Mouse (Mus musculus) limb, embryonic 11.5 days (tissue): ENCODE data around the gene Igfbp5. TPM values are rescaled to one million over a fixed set of nuclear protein-coding genes. Genes with fewer than 3 reads are reported as not detected.

Source experiments
- ATAC-seq: fragments of 200-750 bp; cut with Nextera tagmentation; 2 replicates; pipeline ENCODE4 v1.8.0; 2017; ENCODE audit warnings: low read depth; ENCODE audit not compliant: insufficient number of reproducible peaks, low FRiP score, low TSS enrichment
- DNase-seq: peaks from one replicate; pipeline ENCODE4 v3.0.0-alpha.2; 2015; ENCODE audit warnings: low spot score
- H3K27ac ChIP-seq: fragments of 300-500 bp; sonication (generic); replicated peaks from 2 replicates; pipeline ENCODE4 v1.5.1; 2014; ENCODE audit warnings: low read depth, mild to moderate bottlenecking, low read length
- H3K27me3 ChIP-seq: fragments of 300-500 bp; sonication (generic); 2 replicates; pipeline ENCODE4 v1.6.1; 2014; ENCODE audit warnings: mild to moderate bottlenecking, low read length, mixed read lengths; ENCODE audit not compliant: control insufficient read depth, insufficient read depth
- H3K36me3 ChIP-seq: fragments of 300-500 bp; sonication (generic); 2 replicates; pipeline ENCODE4 v1.6.1; 2014; ENCODE audit warnings: mild to moderate bottlenecking, low read length, moderate library complexity, mixed read lengths; ENCODE audit not compliant: control insufficient read depth, insufficient read depth
- H3K4me1 ChIP-seq: fragments of 300-500 bp; sonication (generic); 2 replicates; pipeline ENCODE4 v1.6.1; 2014; ENCODE audit warnings: low read length, mixed read lengths; ENCODE audit not compliant: control insufficient read depth, insufficient read depth
- H3K4me2 ChIP-seq: fragments of 300-500 bp; sonication (generic); 2 replicates; pipeline ENCODE4 v1.6.1; 2014; ENCODE audit warnings: low read depth, mild to moderate bottlenecking, moderate library complexity; ENCODE audit not compliant: severe bottlenecking
- H3K4me3 ChIP-seq: fragments of 300-500 bp; sonication (generic); 2 replicates; pipeline ENCODE4 v1.5.1; 2014; ENCODE audit warnings: low read depth, low read length
- H3K9ac ChIP-seq: fragments of 300-500 bp; sonication (generic); 2 replicates; pipeline ENCODE4 v1.6.1; 2014; ENCODE audit warnings: mild to moderate bottlenecking, low read length
- H3K9me3 ChIP-seq: fragments of 300-500 bp; sonication (generic); 2 replicates; pipeline ENCODE4 v1.6.1; 2016; ENCODE audit warnings: low read length; ENCODE audit not compliant: control insufficient read depth
- WGBS: fragments of 180-500 bp; shearing (Covaris S2); extraction: QIAGEN DNeasy Blood & Tissue Kit; methylation state at CpG from one replicate; pipeline ENCODE4 v1.1.7; 2014; 5-methylcytosine and 5-hydroxymethylcytosine counted together
- polyA plus RNA-seq: library from polyadenylated mRNA; unstranded; fragments of >200 nt; fragmentation: Nextera tagmentation; extraction: Ambion mirVana; gene quantifications from 2 replicates; pipeline ENCODE4 v1.2.1, GENCODE M21; 2014

Igfbp5 gene
- polyA plus RNA-seq, 1 experiment from 2014 or later = 48.4 TPM

DNA sequence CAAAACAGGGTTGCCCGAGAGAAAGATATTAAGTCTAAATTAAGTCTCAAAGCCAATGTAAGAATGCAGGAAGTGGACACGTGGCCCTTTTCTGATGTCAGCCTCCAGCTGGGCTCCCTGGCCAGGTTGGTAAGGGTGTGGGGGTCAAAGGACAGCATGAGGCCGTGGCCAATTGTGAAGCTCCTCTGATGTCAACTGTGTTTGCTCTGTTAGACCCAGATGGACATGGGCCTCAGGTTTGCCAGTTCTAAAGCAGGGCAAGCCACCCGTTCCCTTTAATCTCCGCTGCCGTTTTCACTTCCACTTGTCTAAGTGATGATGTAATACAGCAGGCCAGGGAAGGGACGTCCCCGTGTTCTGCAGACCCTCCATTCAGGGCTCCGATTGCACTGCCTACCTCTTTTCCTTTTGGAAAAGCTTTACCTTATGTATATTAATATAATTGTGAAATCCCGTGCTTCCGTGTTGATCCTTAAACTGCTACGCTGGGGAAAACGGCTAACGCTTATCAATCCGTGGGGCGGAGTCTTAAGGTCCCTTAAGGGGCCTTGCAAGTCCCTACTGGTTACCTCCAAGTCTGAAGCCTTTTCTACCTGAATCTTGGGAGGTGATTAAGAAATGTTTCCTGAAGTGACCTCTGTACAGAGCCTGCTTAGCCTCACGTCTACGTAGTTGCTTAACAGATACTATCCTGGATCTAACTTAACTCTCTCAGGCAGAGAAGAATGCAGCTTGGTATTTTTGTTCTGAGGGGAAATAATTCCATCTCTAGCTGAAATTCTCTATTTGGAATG is 31.8 kb downstream of the Igfbp5 start:
- no peak for ATAC-seq
- WGBS = 84% methylated on average over 18 of the region's 18 CpGs
- H3K9ac ChIP-seq = no peak overlapping the region
- H3K4me3 ChIP-seq = no peak overlapping the region
- no peaks in the 10 kb centered on the region for H3K9me3 ChIP-seq
- no peak overlapping the region for H3K4me2 ChIP-seq
- DNase-seq = no peak
- H3K27ac ChIP-seq = no peak overlapping the region
- H3K4me1 ChIP-seq = no peaks in the 10 kb centered on the region
- no peaks in the 10 kb centered on the region for H3K36me3 ChIP-seq
- H3K27me3 ChIP-seq = no peaks in the 10 kb centered on the region

DNA sequence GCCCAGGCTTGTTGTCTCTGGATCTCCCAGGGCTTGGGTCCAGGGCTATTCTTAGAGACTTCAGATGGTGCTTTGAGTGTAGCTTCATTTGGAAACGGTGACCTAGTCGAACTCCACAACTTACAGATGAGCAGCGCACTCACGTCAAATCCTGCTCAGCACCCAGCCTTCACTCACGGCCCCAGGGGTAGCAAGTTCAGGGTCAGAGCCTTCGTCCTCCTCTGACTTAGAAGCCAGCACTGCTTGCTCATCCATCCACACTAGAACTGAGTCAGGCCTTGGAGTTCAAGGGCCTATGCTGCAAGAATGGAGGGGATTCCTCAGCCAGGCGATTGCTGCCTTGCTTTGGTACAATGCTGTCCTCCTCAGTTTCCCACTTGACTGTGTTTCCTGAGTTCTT is 34.9 kb downstream of the Igfbp5 start:
- Histone ChIP-seq H3K4me3 (no peak overlapping the region), H3K9me3 (no peaks in the 10 kb centered on the region), H3K36me3 (peaks cover 3% of the 10 kb centered on the region; the same call in 1 of the 2 replicates), H3K27me3 (no peaks in the 10 kb centered on the region), H3K27ac (no peak overlapping the region), H3K4me2 (no peak overlapping the region), H3K9ac (no peak overlapping the region), H3K4me1 (no peaks in the 10 kb centered on the region)
- ATAC-seq (no peak), DNase-seq (no peak)
- WGBS = 89% methylated on average over 7 of the region's 7 CpGs

DNA sequence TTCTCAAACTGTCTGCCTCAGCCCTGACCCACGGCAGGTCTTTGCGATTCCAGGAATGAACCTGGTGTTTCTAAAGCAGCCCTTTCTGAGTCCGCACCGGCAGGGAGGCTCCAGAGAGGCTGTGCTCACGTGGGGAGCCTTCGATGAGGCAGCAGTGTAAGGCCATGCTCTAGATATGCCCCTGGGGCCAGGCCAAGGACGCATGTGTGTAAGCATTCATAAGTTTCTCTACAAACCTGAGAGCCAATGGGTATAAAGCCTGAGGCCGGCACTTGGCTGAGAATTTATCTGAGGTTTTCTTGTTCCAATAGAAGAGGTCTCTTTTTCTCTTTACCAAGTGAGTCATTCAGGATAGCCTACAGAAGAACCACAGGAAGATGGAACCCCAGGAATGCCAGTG is 35.3 kb downstream of the Igfbp5 start:
- whole genome bisulfite sequencing = 85% methylated on average over 8 of the region's 8 CpGs
- DNase-seq (no peak), ATAC-seq (no peak)
- Histone ChIP-seq H3K4me1 (no peaks in the 10 kb centered on the region), H3K9me3 (no peaks in the 10 kb centered on the region), H3K4me2 (no peak overlapping the region), H3K9ac (no peak overlapping the region), H3K27me3 (no peaks in the 10 kb centered on the region), H3K27ac (no peak overlapping the region), H3K4me3 (no peak overlapping the region), H3K36me3 (peaks cover 3% of the 10 kb centered on the region; the same call in 1 of the 2 replicates)

DNA sequence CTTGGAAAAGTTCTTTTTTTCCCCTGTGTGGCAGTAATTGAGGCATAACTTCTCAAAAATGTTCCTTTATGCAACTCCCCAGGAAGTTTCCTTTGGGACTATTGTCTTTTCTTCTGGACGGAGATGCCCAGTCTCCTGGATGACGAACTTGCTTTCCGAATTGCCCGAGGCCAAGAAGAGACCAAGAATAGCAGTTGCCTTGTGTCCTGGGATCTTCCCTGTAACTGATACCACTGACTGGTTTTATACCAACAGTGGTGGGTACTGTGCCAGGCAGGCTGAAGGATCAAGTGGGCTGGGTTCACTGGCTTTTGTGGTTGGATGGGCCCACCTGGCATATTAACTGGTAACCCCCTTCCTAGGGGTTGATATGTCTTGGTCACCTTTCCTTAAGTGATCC is 41.1 kb downstream of the Igfbp5 start:
- no peak overlapping the region for H3K4me2 ChIP-seq
- ATAC-seq = no peak
- no peak for DNase-seq
- H3K4me1 ChIP-seq = no peaks in the 10 kb centered on the region
- H3K36me3 ChIP-seq = peaks cover 3% of the 10 kb centered on the region; the same call in 1 of the 2 replicates
- H3K9ac ChIP-seq = no peak overlapping the region
- H3K27ac ChIP-seq = no peak overlapping the region
- 95% methylated on average over 4 of the region's 4 CpGs for WGBS
- no peaks in the 10 kb centered on the region for H3K27me3 ChIP-seq
- H3K4me3 ChIP-seq = no peak overlapping the region
- no peaks in the 10 kb centered on the region for H3K9me3 ChIP-seq

DNA sequence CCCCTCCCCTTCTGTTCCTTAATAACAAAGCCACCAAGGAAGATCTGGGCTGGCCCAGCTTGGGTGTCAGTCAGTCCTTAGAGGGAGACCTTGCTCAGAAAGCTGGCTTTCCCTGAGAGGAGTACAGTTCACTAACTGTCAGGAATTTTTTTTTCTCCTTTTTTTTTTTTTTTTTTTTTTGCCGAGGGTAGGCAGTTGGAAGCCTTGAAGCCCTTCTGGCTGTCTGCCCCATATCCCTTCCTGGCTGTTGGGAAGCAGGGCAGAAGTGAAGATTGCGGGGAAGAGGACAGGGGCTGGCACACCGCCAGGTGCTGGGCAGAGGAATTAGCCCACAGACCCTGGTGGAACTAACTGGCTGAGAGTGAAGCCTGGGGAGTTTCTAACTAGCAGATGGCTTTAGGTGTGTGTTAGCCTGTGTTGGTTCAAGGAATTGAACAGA is 42.0 kb downstream of the Igfbp5 start:
- Histone ChIP-seq H3K9me3 (no peaks in the 10 kb centered on the region), H3K4me3 (no peak overlapping the region), H3K36me3 (peaks cover 3% of the 10 kb centered on the region; the same call in 1 of the 2 replicates), H3K27ac (no peak overlapping the region), H3K27me3 (no peaks in the 10 kb centered on the region), H3K9ac (no peak overlapping the region), H3K4me1 (peaks cover 5% of the 10 kb centered on the region), H3K4me2 (no peak overlapping the region)
- DNase-seq = no peak
- WGBS = 61% methylated on average over 3 of the region's 3 CpGs
- ATAC-seq = no peak

DNA sequence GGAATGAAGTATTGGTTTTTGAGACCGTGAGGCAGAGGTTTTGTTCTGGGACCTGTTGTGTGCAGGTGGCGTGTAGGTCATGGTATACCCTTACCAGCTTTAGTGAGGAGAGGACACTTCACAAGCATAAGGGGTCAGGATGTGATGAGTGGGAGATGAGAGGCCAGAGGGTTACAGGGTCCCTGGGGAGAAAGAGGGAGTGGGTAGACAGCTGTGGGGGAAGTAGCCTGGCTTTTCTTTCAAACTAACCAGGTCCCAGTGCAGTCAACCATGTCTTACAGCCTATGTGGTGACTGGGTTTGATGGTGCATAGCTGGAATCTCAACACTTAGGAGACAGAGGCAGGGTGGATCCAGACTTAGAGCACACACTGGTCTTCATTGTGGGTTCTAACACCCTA is 44.2 kb downstream of the Igfbp5 start:
- ATAC-seq (no peak), DNase-seq (no peak)
- Histone ChIP-seq H3K4me2 (no peak overlapping the region), H3K4me3 (no peak overlapping the region), H3K9ac (no peak overlapping the region), H3K4me1 (peaks cover 13% of the 10 kb centered on the region), H3K27me3 (no peaks in the 10 kb centered on the region), H3K27ac (no peak overlapping the region), H3K36me3 (no peaks in the 10 kb centered on the region), H3K9me3 (no peaks in the 10 kb centered on the region)
- 95% methylated on average over 2 of the region's 2 CpGs for WGBS

DNA sequence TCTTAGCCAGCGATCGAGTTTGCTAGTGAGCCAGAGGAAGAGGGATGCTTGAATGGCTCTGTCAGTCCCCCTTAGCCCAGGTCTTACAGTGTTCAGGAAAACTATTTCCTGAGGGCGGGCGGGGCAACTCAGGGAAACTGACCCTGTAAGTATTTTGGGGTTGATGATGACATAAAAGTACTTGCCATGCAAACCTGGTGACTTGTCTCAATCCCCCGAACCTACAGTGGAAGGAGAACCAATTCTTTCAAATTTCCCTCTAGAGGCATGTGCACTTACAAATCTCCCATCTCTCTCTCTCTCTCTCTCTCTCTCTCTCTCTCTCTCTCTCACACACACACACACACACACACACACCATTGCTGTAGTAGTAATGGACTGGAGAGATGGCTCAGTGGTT is 45.8 kb downstream of the Igfbp5 start:
- no peak overlapping the region for H3K27ac ChIP-seq
- no peak overlapping the region for H3K9ac ChIP-seq
- no peak for ATAC-seq
- whole genome bisulfite sequencing = 95% methylated on average over 5 of the region's 5 CpGs
- H3K4me2 ChIP-seq = no peak overlapping the region
- no peaks in the 10 kb centered on the region for H3K27me3 ChIP-seq
- no peak for DNase-seq
- H3K4me3 ChIP-seq = no peak overlapping the region
- H3K9me3 ChIP-seq = no peaks in the 10 kb centered on the region
- H3K4me1 ChIP-seq = peaks cover 13% of the 10 kb centered on the region
- no peaks in the 10 kb centered on the region for H3K36me3 ChIP-seq

DNA sequence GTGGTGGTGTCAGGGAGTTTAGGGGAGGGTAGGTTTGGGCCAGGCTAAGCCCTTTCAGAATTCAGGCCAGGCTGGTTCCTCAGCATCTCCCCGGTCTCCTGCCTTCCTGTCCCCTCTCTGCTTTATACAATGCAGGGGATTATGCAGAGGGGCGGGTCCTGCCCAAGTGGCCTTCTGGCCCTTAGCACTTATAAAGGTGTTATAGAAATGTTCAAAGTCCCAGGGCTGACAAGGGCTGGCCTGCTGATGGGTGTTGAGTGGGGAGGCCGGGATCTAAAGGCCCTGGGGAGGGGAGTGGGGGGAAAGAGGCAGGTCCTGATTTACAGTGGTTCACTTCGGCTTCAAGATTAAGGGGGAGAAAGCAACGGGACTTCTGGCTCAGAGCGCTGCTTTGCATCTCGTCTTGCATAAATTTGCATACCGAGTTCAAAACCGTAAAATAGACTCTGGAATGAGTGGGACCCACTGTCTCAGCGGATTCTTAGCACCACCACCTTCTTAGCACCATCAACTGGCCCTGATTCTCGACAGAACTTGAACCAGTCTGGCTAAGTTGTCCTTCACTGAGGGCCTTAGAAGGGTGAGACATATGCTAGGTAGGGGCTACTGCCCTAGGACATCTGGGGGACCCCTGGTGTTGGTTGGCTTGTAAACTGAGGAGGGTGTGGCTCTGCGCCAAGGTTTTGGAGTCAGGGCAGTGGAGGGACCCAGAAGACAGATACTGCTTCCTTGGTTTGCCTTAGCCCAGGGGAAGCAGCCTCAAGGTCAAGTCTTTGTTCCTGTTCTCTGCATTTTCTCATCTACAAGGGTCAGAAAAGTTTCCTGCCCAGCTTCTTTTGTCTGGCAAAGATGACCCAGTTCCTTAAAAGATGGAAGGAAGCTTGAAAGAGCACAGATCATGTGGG is 47.0 kb downstream of the Igfbp5 start:
- ATAC-seq = 0 out of 2 replicates have a peak, but pooled peaks have one; percentile 11
- Histone ChIP-seq H3K9ac (peak overlapping the region; percentile 50), H3K27ac (peak overlapping the region; percentile 75; the same call in 1 of the 2 replicates), H3K9me3 (no peaks in the 10 kb centered on the region), H3K36me3 (no peaks in the 10 kb centered on the region), H3K27me3 (no peaks in the 10 kb centered on the region), H3K4me1 (peaks cover 13% of the 10 kb centered on the region), H3K4me3 (no peak overlapping the region; the same call in 1 of the 2 replicates), H3K4me2 (peak overlapping the region; percentile 98)
- WGBS = 8% methylated on average over 12 of the region's 12 CpGs
- peak; percentile 68 for DNase-seq
